In genomic region chr2:90940233-90941229, GRCm38 (mm10) we compare ENCODE assay signal across 8 mouse cellular contexts. TPM values are rescaled to one million over a fixed set of nuclear protein-coding genes. Genes with fewer than 3 reads are reported as not detected.
DNase-seq lines count a peak whose midpoint lies in the region; ATAC-seq lines count a peak whose summit lies in the region.

Gene Celf1, plus strand, starts transcription at chr2:90940382.

- WGBS in hindbrain, embryonic 14.5 days: under 1% methylated on average over 89 of the region's 113 CpGs
- WGBS in macrophage (ENCODE audit: missing documents): under 1% methylated on average over 102 of the region's 113 CpGs

- peaks cover 48% of the 10 kb centered on the region for H3K79me2 ChIP-seq in macrophage (ENCODE audit: inconsistent target)

- H3K9ac ChIP-seq in hindbrain, embryonic 14.5 days: peak within 1 kb of the TSS; percentile 90

- H3K4me1 ChIP-seq in hindbrain, embryonic 14.5 days (replicated peaks; ENCODE audit: control insufficient read depth, insufficient read depth, low read length): peaks cover 24% of the 10 kb centered on the region

- H3K4me2 ChIP-seq in hindbrain, embryonic 14.5 days (replicated peaks): peak within 1 kb of the TSS; percentile 68

- H3K27ac ChIP-seq in hindbrain, embryonic 14.5 days: peak within 1 kb of the TSS; percentile 88
- H3K27ac ChIP-seq in macrophage: peak within 1 kb of the TSS; percentile 66

- no peaks in the 10 kb centered on the region for H3K36me3 ChIP-seq in hindbrain, embryonic 14.5 days (replicated peaks; ENCODE audit: control insufficient read depth, insufficient read depth)
- H3K36me3 ChIP-seq in macrophage (ENCODE audit: inconsistent target): no peaks in the 10 kb centered on the region

- ATAC-seq in hindbrain, embryonic 14.5 days (ENCODE audit: low FRiP score): peak; percentile 96

- no peaks in the 10 kb centered on the region for H3K27me3 ChIP-seq in hindbrain, embryonic 14.5 days (ENCODE audit: control insufficient read depth, insufficient read depth, low read length)

- H3K9me3 ChIP-seq in hindbrain, embryonic 14.5 days (ENCODE audit: control insufficient read depth, low read length): no peaks in the 10 kb centered on the region

- peak; percentile 86 for DNase-seq in T-cell, adult 2 months (ENCODE audit: low spot score)
- peak; percentile 88 to 93 for DNase-seq in cerebellum, postnatal 25 days
- DNase-seq in frontal cortex, postnatal 36 days (ENCODE audit: low spot score in 2 of 2): peak; percentile 75 to 81
- DNase-seq in hindbrain, embryonic 14.5 days (ENCODE audit: low spot score): peak; percentile 87
- DNase-seq in left cerebral cortex, adult 18-20 months (ENCODE audit: low spot score in 2 of 2): peak; percentile 80 to 91
- DNase-seq in retina, postnatal 7 days (ENCODE audit: low read depth, low spot score): peak; percentile 77
- DNase-seq in urinary bladder, adult 2 months (ENCODE audit: low spot score): peak; percentile 76

- peak within 1 kb of the TSS; percentile 93 for H3K4me3 ChIP-seq in hindbrain, embryonic 14.5 days (replicated peaks; ENCODE audit: low read length)
- peak within 1 kb of the TSS; percentile 74 for H3K4me3 ChIP-seq in macrophage (ENCODE audit: inconsistent target)

RNA-seq across cellular contexts. Expression of gene Celf1, which starts in this region (rescaled TPM):
- polyA plus RNA-seq in hindbrain, embryonic 14.5 days (2014; fragmentation: Nextera tagmentation; extraction: Ambion mirVana): 75.2 and 78.5 TPM in 2 replicates
- total RNA-seq in left cerebral cortex, adult 18-20 months (2021): 100 to 1,000 TPM; 132 to 148 TPM
- 100 to 1,000 TPM; 117 to 284 (median 186) TPM for total RNA-seq in macrophage (2018; cell fraction: chromatin; rRNA removed)
- total RNA-seq in macrophage (2018; cell fraction: cytosol; rRNA removed): 10 to 100 TPM; 29.8 to 46.3 (median 40.2) TPM
- total RNA-seq in macrophage (2018; cell fraction: nucleus; rRNA removed): 100 to 1,000 TPM; 100 to 241 (median 155) TPM
- 34.7 to 38.9 TPM (median 36.7 TPM) in 3 replicates for polyA plus RNA-seq in macrophage (2018)
- polyA plus RNA-seq in urinary bladder, adult 2 months (2012; rRNA removed): 90.1 and 90.7 TPM in 2 replicates

Comparison
In these comparisons a context has a peak if more than half of its experiments do, and no peak if none do; other contexts are left out.
1. Peak in every context shown above with its lines: DNase-seq, ATAC-seq, H3K4me3 ChIP-seq and H3K27ac ChIP-seq.